Mouse (Mus musculus): Measurements from ENCODE around the gene Washc2. TPM values are rescaled to one million over a fixed set of nuclear protein-coding genes. Genes with fewer than 3 reads are reported as not detected.

Gene Washc2
- total RNA-seq, 1 experiment from 2014 or later, result 266 TPM

Other genes with a start within 250 kb of the Washc2 start
- 12.0 and 12.2 TPM in 2 replicates for gene Plxnd1, start 213.0 kb upstream of the Washc2 start, total RNA-seq (2017)
- gene Tmcc1, start 14.6 kb upstream of the Washc2 start, total RNA-seq (2017), result 154 and 191 TPM in 2 replicates
- 33.5 and 41.4 TPM in 2 replicates for gene Zfand4, start 56.2 kb downstream of the Washc2 start, total RNA-seq (2017)
- gene March8, start 130.0 kb downstream of the Washc2 start, total RNA-seq (2017), result 6.8 and 18.2 TPM in 2 replicates

Measured in neutrophil, adult 5-6 weeks (primary cell).